Mouse (Mus musculus): ENCODE measurements at regions not wholly inside any gene's neighbourhood (a gene's known extent, or its start where the extent isn't known, plus 50 kb on each side); places are given as distances from the start of the nearest gene placed in this dataset.

DNA sequence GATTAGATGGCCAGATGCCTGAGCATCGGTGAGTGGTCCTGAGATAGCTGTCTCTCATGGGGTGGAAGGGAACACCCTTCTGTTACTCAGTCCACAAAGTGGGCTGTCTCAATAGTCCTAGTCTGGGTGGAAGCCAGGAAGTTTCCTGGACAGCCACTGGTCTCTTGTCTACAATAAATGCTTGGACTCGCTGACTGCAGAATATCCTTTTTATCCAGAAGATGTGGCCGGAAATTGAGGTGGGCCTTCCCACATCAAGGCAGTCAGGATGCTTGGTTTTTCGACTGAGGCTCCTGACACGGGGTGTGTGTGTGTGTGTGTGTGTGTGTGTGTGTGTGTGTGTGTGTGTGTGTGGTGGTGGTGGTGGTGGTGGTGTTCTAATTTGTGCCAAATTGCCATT lies 91.0 kb downstream of the Cpn2 start:
- TF ChIP-seq GATA4 (IDR thresholded peaks at IDR 0.05; ENCODE audit: insufficient replicate concordance, low read length): no peak

DNA sequence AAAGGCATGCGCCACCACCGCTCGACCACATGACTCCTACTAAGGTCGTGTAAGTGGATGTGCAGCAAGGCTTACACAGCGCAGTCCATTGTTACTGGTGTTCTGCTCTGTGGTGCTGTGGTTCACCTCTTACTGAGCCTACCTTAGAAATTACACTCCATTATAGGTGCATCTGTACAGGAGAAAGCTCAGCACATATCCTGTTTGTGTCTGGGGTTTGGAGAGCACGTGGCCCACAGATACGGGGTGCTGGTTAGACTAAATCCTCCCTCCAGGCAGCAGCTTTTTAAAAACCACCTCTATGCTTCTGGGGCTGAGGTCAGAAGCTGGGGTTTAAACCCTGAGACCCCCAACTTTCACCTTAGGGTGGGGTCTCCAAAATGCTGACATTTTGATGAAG lies 89.5 kb downstream of the Cpn2 start:
- TF ChIP-seq GATA4 (IDR thresholded peaks at IDR 0.05; ENCODE audit: insufficient replicate concordance, low read length): no peak

DNA sequence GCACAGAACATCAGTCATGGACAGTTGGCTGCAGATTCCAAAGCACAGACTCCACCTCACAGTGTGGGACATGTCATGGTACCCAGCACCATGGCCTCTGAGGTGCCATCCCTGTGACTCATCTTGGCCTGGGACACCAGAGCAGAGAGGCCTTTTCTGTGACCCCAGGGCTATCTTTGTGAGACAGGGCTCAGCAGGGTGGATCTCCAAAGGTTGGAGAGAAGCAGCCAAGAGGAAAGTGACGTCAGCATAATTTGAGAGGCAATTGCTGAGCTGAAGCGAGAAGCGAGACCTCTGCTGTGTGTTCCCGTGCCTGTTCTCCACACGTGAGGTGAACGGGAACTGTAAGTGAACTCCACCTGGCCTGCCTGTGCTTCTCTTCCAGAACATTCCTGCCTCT lies 88.7 kb downstream of the Cpn2 start:
- TF ChIP-seq GATA4 (IDR thresholded peaks at IDR 0.05; ENCODE audit: insufficient replicate concordance, low read length): no peak

DNA sequence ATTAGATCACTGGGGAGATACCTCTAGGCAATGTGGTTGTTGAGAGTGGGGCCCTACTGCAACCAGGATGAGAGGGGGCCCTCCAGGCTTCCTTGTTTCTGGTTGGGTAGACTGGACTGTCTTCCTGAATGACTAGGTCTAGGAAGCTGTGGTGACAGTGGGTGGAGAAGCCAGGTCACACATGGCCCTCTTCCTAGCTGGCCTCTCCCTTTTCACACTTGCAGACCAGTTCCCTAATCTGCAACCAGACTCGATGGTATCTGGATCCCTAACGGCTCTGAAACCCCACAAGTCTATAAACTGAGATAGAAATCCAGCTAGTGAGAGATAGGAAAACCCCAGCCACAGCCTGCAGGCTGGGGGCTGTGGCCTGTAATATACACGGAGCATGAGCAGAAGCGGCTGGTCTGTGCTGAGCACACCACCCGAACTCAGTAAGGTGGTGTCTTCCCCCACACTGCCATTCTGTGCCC lies 87.8 kb downstream of the Cpn2 start:
- TF ChIP-seq GATA4 (IDR thresholded peaks at IDR 0.05; ENCODE audit: insufficient replicate concordance, low read length): no peak

DNA sequence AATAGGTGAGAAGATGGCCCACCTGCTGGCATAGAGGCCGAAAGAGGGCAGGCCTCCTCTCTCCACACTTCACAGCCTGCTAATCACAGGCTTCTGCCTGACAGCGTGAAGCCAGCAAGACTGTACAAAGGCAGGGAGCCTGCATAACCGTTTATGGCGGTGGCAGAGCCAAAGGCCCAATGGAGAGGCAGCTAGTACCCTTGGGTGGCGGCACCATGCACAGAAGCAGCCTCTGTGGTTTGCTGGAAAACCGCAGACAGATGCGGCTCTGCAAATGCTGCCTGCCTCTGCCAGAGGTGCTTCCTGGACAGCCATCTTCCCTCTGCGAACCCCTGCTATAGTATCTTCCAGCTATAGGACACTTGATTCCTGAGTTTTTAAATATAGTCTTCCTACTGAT lies 86.2 kb downstream of the Cpn2 start:
- no peak for TF ChIP-seq GATA4 (IDR thresholded peaks at IDR 0.05; ENCODE audit: insufficient replicate concordance, low read length)

DNA sequence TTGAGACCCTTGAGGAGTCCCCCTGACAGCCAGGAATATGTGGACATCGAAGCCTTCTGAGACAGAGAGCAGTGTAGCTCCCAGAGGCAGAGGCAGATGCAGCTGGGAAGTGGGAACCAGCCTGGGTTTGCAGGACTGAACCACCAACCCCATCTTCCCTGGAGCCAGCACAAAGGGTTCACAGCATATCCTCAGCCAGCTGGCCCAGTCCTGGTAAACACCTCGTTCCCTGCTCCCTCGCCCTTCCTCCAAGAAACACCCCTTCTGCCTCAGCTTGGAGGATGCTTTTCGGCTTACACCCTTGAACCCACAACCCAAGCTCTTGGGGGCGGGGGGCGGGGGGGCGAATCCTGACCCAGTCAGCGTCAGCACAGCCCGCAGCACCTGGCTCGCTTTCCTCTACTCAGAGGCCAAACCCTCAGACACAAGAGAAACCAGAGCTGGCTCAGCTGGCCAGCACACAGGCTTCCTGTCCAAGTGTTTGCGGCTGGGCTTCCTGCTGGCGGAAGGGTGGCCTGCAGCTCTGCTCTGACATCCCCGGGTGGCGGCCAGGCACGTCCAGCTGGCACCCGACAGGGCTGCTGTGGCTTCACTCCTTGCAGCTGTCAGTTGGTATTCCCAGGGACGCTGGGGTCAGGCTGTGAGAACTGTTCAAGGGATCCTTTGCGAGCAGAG lies 82.6 kb downstream of the Cpn2 start:
- TF ChIP-seq GATA4 (IDR thresholded peaks at IDR 0.05; ENCODE audit: insufficient replicate concordance, low read length): peak; percentile 9; the same call in 1 of the 2 replicates

DNA sequence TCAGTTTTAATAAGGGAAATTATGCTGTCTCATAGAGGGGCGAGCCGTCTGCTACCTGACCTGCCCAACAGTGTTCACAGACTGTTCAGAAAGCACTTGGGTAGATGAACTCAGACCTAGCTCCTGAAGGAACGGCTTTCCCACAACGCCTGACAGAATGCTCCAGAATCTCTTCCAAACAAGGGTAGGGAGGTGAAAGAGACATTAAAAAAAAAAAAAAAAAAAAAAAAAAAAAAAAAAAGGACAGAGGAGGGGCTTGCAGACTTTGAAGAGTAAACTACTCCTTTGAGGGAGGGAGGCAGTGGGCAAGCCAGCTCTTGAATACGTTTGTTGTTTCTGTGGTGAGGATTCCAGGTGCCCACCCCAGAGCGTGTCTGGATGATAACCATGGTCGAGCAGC lies 81.6 kb downstream of the Cpn2 start:
- TF ChIP-seq GATA4 (IDR thresholded peaks at IDR 0.05; ENCODE audit: insufficient replicate concordance, low read length): no peak

DNA sequence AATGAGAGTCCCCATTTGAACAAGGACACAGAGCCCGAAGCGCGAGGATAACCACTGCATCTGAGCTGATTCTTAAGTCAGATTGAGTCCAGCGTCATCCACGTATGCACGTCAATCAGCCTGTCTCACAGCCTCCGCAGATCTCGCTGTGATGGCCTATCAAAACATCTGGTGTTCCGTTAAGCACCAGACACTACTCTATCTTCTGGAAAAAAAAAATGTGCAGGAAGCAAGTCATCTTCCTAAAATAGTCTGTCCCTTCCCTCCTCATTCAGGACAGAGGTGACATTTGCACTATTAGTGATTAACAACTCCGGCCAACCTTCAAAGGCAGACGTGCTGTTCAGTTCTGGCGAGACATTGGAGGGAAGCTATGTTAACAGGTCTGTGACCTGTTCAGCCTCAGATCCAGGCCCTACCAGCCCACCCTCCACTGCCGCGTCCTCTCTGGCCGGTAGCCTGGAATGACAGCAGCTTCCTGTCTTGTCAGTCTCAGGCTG lies 81.0 kb downstream of the Cpn2 start:
- TF ChIP-seq GATA4 (IDR thresholded peaks at IDR 0.05; ENCODE audit: insufficient replicate concordance, low read length): no peak

DNA sequence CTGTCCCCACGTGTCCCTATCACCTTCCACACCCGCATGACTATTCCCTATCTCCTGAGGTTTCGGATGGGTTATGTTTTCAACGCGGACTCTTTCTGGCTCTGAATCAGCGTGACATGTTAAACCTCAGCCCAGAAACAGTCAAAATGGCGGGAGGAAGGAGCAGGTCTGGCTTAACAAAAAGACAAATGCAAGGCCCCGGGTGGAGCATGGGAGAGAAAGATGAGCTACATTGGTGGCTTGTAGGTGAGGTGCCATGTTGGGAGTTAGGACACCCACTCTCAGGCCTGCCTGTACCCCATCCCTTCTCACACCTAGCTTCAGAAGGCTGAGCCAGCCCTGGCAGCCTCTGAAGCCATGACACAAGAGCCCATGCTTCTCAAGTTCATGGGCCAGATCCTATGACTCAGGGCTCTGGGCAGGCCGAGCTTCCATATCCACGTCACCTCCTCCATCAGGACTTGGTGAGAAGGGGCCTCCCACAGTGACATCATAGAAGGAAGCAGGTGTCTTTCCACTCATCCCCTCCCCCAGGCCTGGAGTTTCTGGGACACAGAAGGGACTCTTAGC lies 80.5 kb downstream of the Cpn2 start:
- TF ChIP-seq GATA4 (IDR thresholded peaks at IDR 0.05; ENCODE audit: insufficient replicate concordance, low read length): no peak

DNA sequence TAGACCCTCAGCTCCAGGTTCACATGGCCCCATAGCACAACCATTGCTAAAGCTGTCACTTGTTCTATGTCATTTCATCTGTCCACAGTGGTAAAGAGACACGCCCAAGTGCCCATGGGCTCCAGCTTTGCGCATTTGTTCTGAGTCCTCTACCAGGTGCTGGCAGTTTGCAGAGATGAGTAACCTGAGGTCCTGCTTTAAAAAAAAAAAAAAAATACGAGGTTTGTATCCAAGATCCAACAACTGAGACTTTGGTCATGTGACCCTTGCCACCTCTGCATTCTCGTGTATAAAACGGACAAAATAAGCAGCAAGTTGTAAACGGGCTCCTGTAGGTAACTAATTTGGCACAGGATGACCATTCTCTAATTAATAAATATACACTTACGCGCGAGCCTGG lies 79.9 kb downstream of the Cpn2 start:
- no peak for TF ChIP-seq GATA4 (IDR thresholded peaks at IDR 0.05; ENCODE audit: insufficient replicate concordance, low read length)

DNA sequence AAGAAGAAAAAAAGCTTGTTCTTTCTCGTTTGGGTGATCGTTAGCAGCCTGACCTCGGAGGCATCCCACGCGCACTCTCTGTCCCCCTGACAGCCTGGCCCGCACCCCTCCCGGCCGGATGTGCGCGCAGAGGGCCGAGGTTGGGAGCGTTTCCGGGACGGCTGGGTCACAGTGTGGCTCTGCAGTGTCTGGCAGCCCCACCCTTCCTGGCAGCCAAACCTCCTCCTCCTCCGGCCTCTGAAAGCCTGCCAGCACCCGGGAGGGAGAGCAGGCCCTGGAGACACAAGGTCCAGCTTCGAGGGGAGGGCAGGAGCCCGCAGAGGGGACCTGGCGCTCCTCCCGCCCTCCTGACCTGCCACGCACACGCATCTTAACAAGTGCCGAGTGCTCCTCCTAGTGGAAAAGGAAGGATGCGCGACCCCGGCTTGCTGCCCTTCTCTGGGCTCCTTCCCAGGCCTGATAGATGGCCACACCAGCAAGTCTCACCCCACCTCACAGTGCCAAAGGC lies 79.3 kb downstream of the Cpn2 start:
- peak; percentile 87; the same call in 1 of the 2 replicates for TF ChIP-seq GATA4 (IDR thresholded peaks at IDR 0.05; ENCODE audit: insufficient replicate concordance, low read length)

DNA sequence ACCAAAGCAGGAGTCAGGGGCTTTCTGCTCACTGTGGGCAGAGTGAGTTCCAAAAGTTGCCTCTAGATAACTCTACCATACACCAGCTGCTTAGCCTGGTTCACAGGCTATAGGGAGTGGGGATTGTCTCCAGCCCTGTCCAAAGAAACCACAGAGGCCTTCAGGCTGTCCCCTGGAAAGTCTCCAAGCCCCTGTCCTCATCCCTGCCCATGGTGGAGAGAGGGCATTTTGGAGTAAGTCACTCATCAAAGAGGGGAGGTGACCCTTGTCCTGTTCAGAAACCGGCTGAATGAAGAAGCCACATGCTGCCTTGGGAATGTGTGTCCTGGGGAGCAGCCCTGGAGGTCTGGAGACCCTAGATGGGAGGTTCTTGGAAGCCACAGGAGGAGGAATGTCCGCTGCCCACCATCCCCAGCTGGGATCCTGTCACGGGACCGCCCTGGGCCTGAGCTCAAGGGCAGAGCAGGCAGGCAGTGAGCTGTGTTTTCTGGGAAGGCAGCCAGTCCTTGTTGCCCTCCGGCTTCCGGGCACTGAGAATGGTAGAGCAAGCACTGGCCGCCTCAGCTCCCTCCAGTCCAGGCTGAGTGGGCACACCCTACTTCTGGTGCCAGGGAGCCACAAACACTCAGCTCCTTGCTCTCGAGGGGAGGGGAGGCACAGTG lies 78.4 kb downstream of the Cpn2 start:
- TF ChIP-seq GATA4 (IDR thresholded peaks at IDR 0.05; ENCODE audit: insufficient replicate concordance, low read length): no peak

DNA sequence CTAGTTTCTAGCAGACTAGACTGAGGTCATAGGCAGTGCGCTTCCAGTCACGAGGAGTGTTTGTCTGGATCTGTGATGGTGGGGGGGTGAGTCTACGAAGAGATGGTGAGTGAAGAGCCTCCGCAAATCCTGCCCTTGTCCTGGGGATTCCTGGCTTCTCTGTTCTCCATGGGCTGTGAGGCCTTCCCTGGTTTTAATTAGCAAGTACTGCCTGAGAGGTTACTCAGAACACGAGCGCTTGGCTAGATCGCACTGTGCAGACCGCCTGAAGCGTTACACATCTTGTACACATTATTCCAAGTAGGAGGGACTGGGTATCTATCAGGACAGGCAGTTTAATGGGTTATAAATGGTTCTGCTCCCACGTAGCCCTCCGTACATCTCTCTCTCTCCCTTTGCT lies 76.9 kb downstream of the Cpn2 start:
- TF ChIP-seq GATA4 (IDR thresholded peaks at IDR 0.05; ENCODE audit: insufficient replicate concordance, low read length): no peak

DNA sequence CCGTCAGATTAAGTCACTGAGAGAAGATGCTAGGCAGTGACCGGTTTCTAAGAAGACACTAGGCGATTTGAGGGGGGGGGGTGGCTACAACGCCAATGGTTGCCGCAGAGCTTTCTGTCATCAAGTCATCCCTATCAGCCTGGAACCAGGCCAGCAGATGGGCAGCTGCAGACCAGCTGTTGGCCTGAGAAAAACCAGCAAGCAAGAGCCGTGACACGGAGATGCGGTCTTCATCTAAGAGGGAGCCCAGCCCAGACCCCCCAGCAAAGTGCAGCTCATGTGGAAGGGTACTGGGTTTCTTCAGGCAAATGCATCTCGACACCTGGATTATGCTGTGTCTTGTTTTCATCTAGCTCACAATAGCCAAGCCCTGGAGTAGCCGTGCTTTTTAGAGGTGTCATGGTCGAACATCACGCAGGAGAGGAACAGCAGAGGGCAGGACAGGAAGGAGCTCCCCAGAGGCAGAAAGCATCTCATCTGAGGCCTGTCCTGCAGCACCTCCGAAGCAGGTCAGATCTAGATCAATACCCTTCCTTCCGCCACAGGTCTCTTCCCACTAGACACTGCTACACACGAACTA lies 76.3 kb downstream of the Cpn2 start:
- no peak for TF ChIP-seq GATA4 (IDR thresholded peaks at IDR 0.05; ENCODE audit: insufficient replicate concordance, low read length)
